In genomic region chr1:72069056-72069455, GRCm38 (mm10) we compare ENCODE assay signal across 17 mouse cellular contexts.
DNase-seq lines count a peak whose midpoint lies in the region; ATAC-seq and TF ChIP-seq lines count a peak whose summit lies in the region.
"Had no signal": no experiment of that assay in that cellular context is flagged by ENCODE, and none has a peak within 500 bp of the region (broad histone marks: within the 10 kb centered on the region; RNA-seq: fewer than 3 reads in every experiment).

No protein-coding gene starts in this region.

- no peaks in the 10 kb centered on the region for H3K9me3 ChIP-seq in hindbrain, embryonic 13.5 days
- H3K9me3 ChIP-seq in hindbrain, embryonic 10.5 days = no peaks in the 10 kb centered on the region
- H3K9me3 ChIP-seq in midbrain, embryonic 13.5 days = no peaks in the 10 kb centered on the region
- H3K9me3 ChIP-seq in midbrain, embryonic 16.5 days (replicated peaks; ENCODE audit: control insufficient read depth, low read length, poor library complexity, severe bottlenecking) = no peaks in the 10 kb centered on the region
- H3K9me3 ChIP-seq: embryonic facial prominence, embryonic 15.5 days; heart, embryonic 13.5 days; limb, embryonic 10.5 days; liver, embryonic 13.5 days had no signal

- no peak overlapping the region for H3K9ac ChIP-seq in hindbrain, embryonic 13.5 days
- no peak overlapping the region for H3K9ac ChIP-seq in midbrain, embryonic 13.5 days (replicated peaks)
- H3K9ac ChIP-seq in midbrain, embryonic 16.5 days (ENCODE audit: low read depth, low read length) = no peak overlapping the region
- H3K9ac ChIP-seq: embryonic facial prominence, embryonic 15.5 days; heart, embryonic 13.5 days; liver, embryonic 13.5 days had no signal

- no peak overlapping the region for H3K4me3 ChIP-seq in hindbrain, embryonic 13.5 days
- no peak overlapping the region for H3K4me3 ChIP-seq in hindbrain, embryonic 10.5 days
- H3K4me3 ChIP-seq in midbrain, embryonic 13.5 days (replicated peaks) = no peak overlapping the region
- no peak overlapping the region for H3K4me3 ChIP-seq in midbrain, embryonic 16.5 days (ENCODE audit: low read depth, low read length)
- H3K4me3 ChIP-seq in embryonic fibroblast, embryonic 13.5 days (ENCODE audit: insufficient read depth, low read length) = no peak overlapping the region
- H3K4me3 ChIP-seq: embryonic facial prominence, embryonic 15.5 days; heart, embryonic 13.5 days; limb, embryonic 10.5 days; liver, embryonic 13.5 days had no signal

- H3K4me1 ChIP-seq in hindbrain, embryonic 13.5 days (replicated peaks) = peaks cover 11% of the 10 kb centered on the region; the same call in 1 of the 2 replicates
- H3K4me1 ChIP-seq in hindbrain, embryonic 10.5 days (replicated peaks) = no peaks in the 10 kb centered on the region
- peaks cover 9% of the 10 kb centered on the region for H3K4me1 ChIP-seq in midbrain, embryonic 13.5 days (replicated peaks)
- 0 out of 2 replicates have a peak, but pooled peaks cover 2% of the 10 kb centered on the region for H3K4me1 ChIP-seq in midbrain, embryonic 16.5 days (ENCODE audit: control insufficient read depth, insufficient read depth, low read length)
- peaks cover 8% of the 10 kb centered on the region for H3K4me1 ChIP-seq in embryonic fibroblast, embryonic 13.5 days (ENCODE audit: control insufficient read depth, insufficient read depth, low read length)

- no peak for DNase-seq in hindbrain, embryonic 10.5 days (ENCODE audit: low spot score)
- peak; percentile 11 for DNase-seq in retina, postnatal 7 days (ENCODE audit: low read depth, low spot score)
- DNase-seq in gastrocnemius, adult 18-20 months (ENCODE audit: low spot score) = no peak
- DNase-seq: adrenal gland, adult 8-10 months; cerebellum, adult 8-10 months; kidney, adult 18-20 months; kidney, postnatal 4 days; liver, embryonic 13.5 days; right cerebral cortex, postnatal 25 days; thymus, postnatal 36 days had no signal

- no peak for TF ChIP-seq POLR2A in embryonic fibroblast, embryonic 13.5 days (IDR thresholded peaks at IDR 0.05; ENCODE audit: low read depth, low read length)

- no peaks in the 10 kb centered on the region for H3K27me3 ChIP-seq in hindbrain, embryonic 13.5 days
- H3K27me3 ChIP-seq in hindbrain, embryonic 10.5 days (ENCODE audit: insufficient read depth, poor library complexity, severe bottlenecking) = no peaks in the 10 kb centered on the region
- H3K27me3 ChIP-seq in midbrain, embryonic 13.5 days = no peaks in the 10 kb centered on the region
- no peaks in the 10 kb centered on the region for H3K27me3 ChIP-seq in midbrain, embryonic 16.5 days (ENCODE audit: control insufficient read depth, insufficient read depth, low read depth, low read length)
- H3K27me3 ChIP-seq: embryonic facial prominence, embryonic 15.5 days; heart, embryonic 13.5 days; liver, embryonic 13.5 days had no signal

- 66% methylated on average over 4 of the region's 4 CpGs for WGBS in hindbrain, embryonic 13.5 days
- WGBS in hindbrain, embryonic 10.5 days = 86% methylated on average over 4 of the region's 4 CpGs
- WGBS in midbrain, embryonic 13.5 days = 59% methylated on average over 4 of the region's 4 CpGs
- 59% methylated on average over 4 of the region's 4 CpGs for WGBS in midbrain, embryonic 16.5 days

- TF ChIP-seq CTCF in embryonic fibroblast, embryonic 13.5 days (IDR thresholded peaks at IDR 0.05; ENCODE audit: borderline replicate concordance, insufficient read depth, low read length) = no peak

- no peaks in the 10 kb centered on the region for H3K36me3 ChIP-seq in hindbrain, embryonic 13.5 days
- H3K36me3 ChIP-seq in hindbrain, embryonic 10.5 days = no peaks in the 10 kb centered on the region
- H3K36me3 ChIP-seq in midbrain, embryonic 13.5 days = no peaks in the 10 kb centered on the region
- H3K36me3 ChIP-seq in midbrain, embryonic 16.5 days (ENCODE audit: control insufficient read depth, insufficient read depth, low read length) = no peaks in the 10 kb centered on the region
- H3K36me3 ChIP-seq: embryonic facial prominence, embryonic 15.5 days; heart, embryonic 13.5 days; limb, embryonic 10.5 days; liver, embryonic 13.5 days had no signal

- 0 out of 2 replicates have a peak, but pooled peaks have one; percentile 17 for ATAC-seq in hindbrain, embryonic 13.5 days (ENCODE audit: low FRiP score)
- peak; percentile 52; the same call in 1 of the 2 replicates for ATAC-seq in midbrain, embryonic 13.5 days
- no peak; the same call in 1 of the 2 replicates for ATAC-seq in midbrain, embryonic 16.5 days

- no peak overlapping the region for H3K27ac ChIP-seq in hindbrain, embryonic 13.5 days
- no peak overlapping the region for H3K27ac ChIP-seq in hindbrain, embryonic 10.5 days
- no peak overlapping the region for H3K27ac ChIP-seq in midbrain, embryonic 13.5 days
- H3K27ac ChIP-seq in midbrain, embryonic 16.5 days (ENCODE audit: low read length) = no peak overlapping the region
- H3K27ac ChIP-seq in embryonic fibroblast, embryonic 13.5 days (ENCODE audit: insufficient read depth, low read length) = peak overlapping the region; percentile 85; the same call in 1 of the 2 replicates
- H3K27ac ChIP-seq: embryonic facial prominence, embryonic 15.5 days; heart, embryonic 13.5 days; limb, embryonic 10.5 days; liver, embryonic 13.5 days had no signal

- H3K4me2 ChIP-seq in hindbrain, embryonic 13.5 days = no peak overlapping the region
- no peak overlapping the region for H3K4me2 ChIP-seq in midbrain, embryonic 13.5 days (replicated peaks)
- H3K4me2 ChIP-seq in midbrain, embryonic 16.5 days (ENCODE audit: low read length) = no peak overlapping the region
- H3K4me2 ChIP-seq: embryonic facial prominence, embryonic 15.5 days; heart, embryonic 13.5 days; liver, embryonic 13.5 days had no signal
